Mouse (Mus musculus) layer of hippocampus, postnatal 14 days (tissue): ENCODE results near the gene Cln6. TPM values are rescaled to one million over a fixed set of nuclear protein-coding genes. Genes with fewer than 3 reads are reported as not detected.

Experiments used
- DNase-seq, 2 experiments: peaks; one replicate each; pipeline ENCODE4 v3.0.0; 2021 to 2022; ENCODE audit warnings: low spot score in 2 of 2, mixed read lengths in 1 of 2
- total RNA-seq, 2 experiments: library from RNA; stranded (reverse); gene quantifications; 2 replicates each; pipeline ENCODE4 v1.2.3; 2021

Gene Cln6
- total RNA-seq, 2 experiments from 2014 or later = 10.7 to 11.3 TPM

DNA sequence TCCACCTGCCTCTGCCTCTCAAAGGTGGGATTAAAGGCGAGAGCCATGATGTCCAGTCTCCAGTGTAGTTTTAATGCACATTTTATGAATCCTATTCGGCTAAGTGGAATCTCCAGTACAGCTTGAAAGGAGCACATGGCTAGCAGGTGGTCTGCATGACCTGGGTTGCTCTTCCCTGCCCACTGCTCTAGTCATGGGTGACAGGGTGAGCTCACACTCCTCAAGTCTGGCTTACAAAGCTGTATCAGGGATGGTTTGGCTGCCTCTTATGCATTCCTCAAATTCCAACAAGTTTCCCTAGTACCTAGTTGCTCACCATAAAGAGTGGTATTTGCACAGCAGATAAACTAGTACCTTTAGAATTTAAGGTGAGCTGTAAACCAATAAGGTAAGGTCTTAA lies 39.2 kb downstream of the Cln6 start:
- DNase-seq = no peak

DNA sequence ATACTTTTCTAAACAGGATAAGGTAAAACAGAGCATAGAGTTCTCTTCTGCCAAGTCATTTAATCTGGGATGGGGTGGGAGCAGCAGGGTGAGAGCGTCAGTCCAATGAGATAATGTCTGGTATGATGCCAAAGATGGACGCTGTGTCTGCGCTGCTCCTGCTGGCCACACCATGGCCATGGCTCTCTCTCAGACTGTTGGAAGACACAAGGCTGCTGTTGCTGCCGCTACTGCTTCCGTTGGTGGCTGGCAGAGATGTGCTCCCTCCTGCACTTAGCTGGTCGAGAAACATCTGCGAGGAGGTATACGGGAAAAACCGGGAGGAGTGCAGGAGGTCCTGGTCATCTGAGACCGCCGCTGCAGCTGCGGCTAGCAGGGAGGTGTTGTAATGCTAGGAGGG lies 43.3 kb downstream of the Cln6 start:
- DNase-seq = no peak

DNA sequence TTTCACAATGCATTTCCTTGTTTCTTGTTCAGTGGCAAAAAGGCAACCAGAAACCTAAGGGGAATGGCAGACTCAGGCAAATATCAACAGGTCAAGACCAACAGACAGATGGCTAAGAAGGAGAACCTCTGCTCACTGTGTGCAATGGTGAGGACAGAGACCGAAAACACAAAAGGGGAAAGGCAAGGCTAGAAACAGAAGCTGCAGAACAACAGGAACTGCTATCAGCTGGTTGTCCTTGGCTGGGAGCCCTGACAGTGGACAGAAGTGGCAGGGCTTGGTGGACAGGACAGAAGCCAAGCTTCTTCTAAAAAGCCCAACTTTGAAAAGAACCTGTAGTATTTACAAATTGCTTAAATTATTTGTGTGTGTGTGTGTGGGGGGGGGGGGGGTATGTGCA lies 55.9 kb downstream of the Cln6 start:
- peak in 1 of 2 experiments; percentile 18 for DNase-seq

Other genes with a start within 250 kb of the Cln6 start
- gene Itga11, start 161.0 kb upstream of the Cln6 start, total RNA-seq = under 1 TPM; 0.79 to 0.88 TPM
- gene Fem1b, start 26.9 kb upstream of the Cln6 start, total RNA-seq = 100 to 1,000 TPM; 111 to 113 TPM
- gene Calml4, start 19.3 kb downstream of the Cln6 start, total RNA-seq = 10 to 100 TPM in 1 of 2 experiments, under 1 TPM in 1; 0.83 to 16.9 TPM
- gene Pias1, start 149.1 kb downstream of the Cln6 start, total RNA-seq = 10 to 100 TPM; 48.2 to 54.9 TPM